Mouse (Mus musculus): ENCODE results near the gene Selenof.

Gene Selenof

GRCm38 (mm10) chr3:144570047-144570815 lies at the start of gene Selenof, which contains the start of gene Hs2st1:
Gene Selenof, plus strand, starts transcription at chr3:144570304.
Gene Hs2st1, minus strand, starts transcription at chr3:144570181.
- in situ Hi-C loops (cut with MboI, MseI) = no loop called here

- in situ Hi-C loops (cut with MboI, MseI) = no loop called here
These were observed 42.2 kb upstream of the Selenof start for GRCm38 (mm10) chr3:144527918-144528317.

GRCm38 (mm10) chr3:144531023-144531422 lies 39.1 kb upstream of the Selenof start:
- in situ Hi-C loops (cut with MboI, MseI) = no loop called here

GRCm38 (mm10) chr3:144535056-144535455 lies 35.0 kb upstream of the Selenof start:
- in situ Hi-C loops (cut with MboI, MseI) = no loop called here

- in situ Hi-C loops (cut with MboI, MseI) = no loop called here
These were observed 32.8 kb upstream of the Selenof start for GRCm38 (mm10) chr3:144537078-144537855.

GRCm38 (mm10) chr3:144539051-144539450 lies 31.1 kb upstream of the Selenof start:
- in situ Hi-C loops (cut with MboI, MseI) = no loop called here

- in situ Hi-C loops (cut with MboI, MseI) = no loop called here
These were observed 29.3 kb upstream of the Selenof start for GRCm38 (mm10) chr3:144540805-144541204.

- in situ Hi-C loops (cut with MboI, MseI) = no loop called here
These were observed 28.1 kb upstream of the Selenof start for GRCm38 (mm10) chr3:144541906-144542438.

GRCm38 (mm10) chr3:144545152-144545551 lies 25.0 kb upstream of the Selenof start:
- in situ Hi-C loops (cut with MboI, MseI) = no loop called here

- in situ Hi-C loops (cut with MboI, MseI) = no loop called here
These were observed 24.3 kb upstream of the Selenof start for GRCm38 (mm10) chr3:144545832-144546231.

GRCm38 (mm10) chr3:144546490-144546889 lies 23.6 kb upstream of the Selenof start:
- in situ Hi-C loops (cut with MboI, MseI) = no loop called here

- in situ Hi-C loops (cut with MboI, MseI) = no loop called here
These were observed 21.8 kb upstream of the Selenof start for GRCm38 (mm10) chr3:144548186-144548845.

GRCm38 (mm10) chr3:144550036-144550435 lies 20.1 kb upstream of the Selenof start:
- in situ Hi-C loops (cut with MboI, MseI) = no loop called here

- in situ Hi-C loops (cut with MboI, MseI) = no loop called here
These were observed 19.4 kb upstream of the Selenof start for GRCm38 (mm10) chr3:144550659-144551058.

GRCm38 (mm10) chr3:144551416-144551815 lies 18.7 kb upstream of the Selenof start:
- in situ Hi-C loops (cut with MboI, MseI) = no loop called here

GRCm38 (mm10) chr3:144553942-144554341 lies 16.2 kb upstream of the Selenof start:
- in situ Hi-C loops (cut with MboI, MseI) = no loop called here

GRCm38 (mm10) chr3:144554503-144554902 lies 15.6 kb upstream of the Selenof start:
- in situ Hi-C loops (cut with MboI, MseI) = no loop called here

GRCm38 (mm10) chr3:144555144-144555543 lies 15.0 kb upstream of the Selenof start:
- in situ Hi-C loops (cut with MboI, MseI) = no loop called here

GRCm38 (mm10) chr3:144556625-144557324 lies 13.3 kb upstream of the Selenof start:
- in situ Hi-C loops (cut with MboI, MseI) = no loop called here

- in situ Hi-C loops (cut with MboI, MseI) = no loop called here
These were observed 11.8 kb upstream of the Selenof start for GRCm38 (mm10) chr3:144558274-144558673.

GRCm38 (mm10) chr3:144561511-144562250 lies 8.4 kb upstream of the Selenof start:
- in situ Hi-C loops (cut with MboI, MseI) = no loop called here

Measured in T-helper 1 cell (primary cell).